Comparison of ENCODE assay signal across 8 mouse cellular contexts in the genomic region with DNA sequence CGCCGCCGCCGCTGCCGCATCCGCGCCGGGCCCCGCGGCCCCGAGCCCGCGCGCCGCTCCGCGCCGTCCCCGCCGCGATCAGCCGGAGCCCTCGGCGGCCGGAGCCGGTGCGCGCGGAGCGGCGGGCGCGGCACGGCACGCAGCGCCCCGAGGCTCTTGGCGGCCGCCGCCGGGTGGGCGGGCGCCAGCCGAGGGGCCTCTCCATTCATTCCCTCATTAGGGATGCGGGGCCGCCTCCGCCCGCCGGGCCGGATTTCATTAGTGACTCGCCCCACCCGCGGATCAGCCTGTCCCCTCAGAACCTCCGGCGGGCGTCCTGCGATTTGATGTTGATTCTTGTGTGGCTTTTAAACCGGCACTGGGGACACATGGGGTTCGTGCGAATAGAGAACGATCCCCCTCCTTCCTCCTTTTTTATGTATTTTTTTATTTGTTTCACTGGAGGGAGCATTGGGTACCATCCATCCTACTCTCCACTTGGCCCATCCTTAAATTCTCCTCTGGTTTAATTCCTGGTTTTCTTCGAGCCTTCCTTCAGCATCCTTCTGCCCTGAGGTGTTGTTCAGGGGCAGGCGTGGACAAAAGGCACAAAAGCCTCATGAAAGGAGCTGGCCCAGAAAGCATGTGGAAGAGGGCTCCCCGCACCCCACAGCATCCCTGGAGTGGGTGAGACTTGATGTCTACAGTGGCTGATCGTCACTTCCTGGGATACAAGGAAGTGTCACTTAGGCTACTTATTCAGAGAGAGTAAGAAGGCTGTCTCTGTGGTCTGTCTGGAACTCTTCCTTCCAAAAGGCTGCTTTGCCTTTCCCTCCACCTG. TPM values are rescaled to one million over a fixed set of nuclear protein-coding genes. Genes with fewer than 3 reads are reported as not detected.
DNase-seq lines count a peak whose midpoint lies in the region; ATAC-seq and TF ChIP-seq lines count a peak whose summit lies in the region.

No protein-coding gene starts in this region.

- H3K79me2 ChIP-seq in heart, adult 2 months (replicated peaks; ENCODE audit: control insufficient read depth, insufficient read depth, low read length) = no peaks in the 10 kb centered on the region

- no peaks in the 10 kb centered on the region for H3K36me3 ChIP-seq in kidney, adult 2 months (ENCODE audit: control insufficient read depth, insufficient read depth, low read length)
- no peaks in the 10 kb centered on the region for H3K36me3 ChIP-seq in heart, adult 2 months (ENCODE audit: control insufficient read depth, insufficient read depth, low read length)
- no peaks in the 10 kb centered on the region for H3K36me3 ChIP-seq in liver, embryonic 12.5 days

- peak overlapping the region; percentile 75 for H3K4me2 ChIP-seq in liver, embryonic 12.5 days

- TF ChIP-seq POLR2A in kidney, adult 2 months (IDR thresholded peaks at IDR 0.05; ENCODE audit: low read depth, low read length) = no peak
- TF ChIP-seq POLR2A in heart, adult 2 months (IDR thresholded peaks at IDR 0.05; ENCODE audit: insufficient read depth, low read depth, low read length) = no peak

- TF ChIP-seq CTCF in kidney, adult 2 months (conservative IDR thresholded peaks at IDR 0.05; ENCODE audit: insufficient read depth, insufficient read length, low read depth, low read length) = no peak
- TF ChIP-seq CTCF in heart, adult 2 months (IDR thresholded peaks at IDR 0.05) = no peak

- no peaks in the 10 kb centered on the region for H3K4me1 ChIP-seq in kidney, adult 2 months (ENCODE audit: control insufficient read depth, insufficient read depth, low read length)
- no peaks in the 10 kb centered on the region for H3K4me1 ChIP-seq in heart, adult 2 months (ENCODE audit: control insufficient read depth, insufficient read depth, low read length)
- 0 out of 2 replicates have a peak, but pooled peaks cover 4% of the 10 kb centered on the region for H3K4me1 ChIP-seq in liver, embryonic 12.5 days

- H3K27me3 ChIP-seq in kidney, adult 2 months (replicated peaks; ENCODE audit: control insufficient read depth, insufficient read depth, low read length) = peaks cover 4% of the 10 kb centered on the region; the same call in 1 of the 2 replicates
- H3K27me3 ChIP-seq in heart, adult 2 months (ENCODE audit: control insufficient read depth, insufficient read depth, low read length) = peaks cover 5% of the 10 kb centered on the region
- H3K27me3 ChIP-seq in liver, embryonic 12.5 days (replicated peaks) = peaks cover 63% of the 10 kb centered on the region

- H3K4me3 ChIP-seq in kidney, adult 2 months (ENCODE audit: insufficient read depth, low read depth, low read length) = peak overlapping the region; percentile 59
- H3K4me3 ChIP-seq in heart, adult 2 months = peak overlapping the region; percentile 45
- peak overlapping the region; percentile 61 for H3K4me3 ChIP-seq in liver, embryonic 12.5 days

- intact Hi-C loops in heart, adult 2 months (cut with DNase I) = no loop called here

- TF ChIP-seq EP300 in heart, adult 2 months (IDR thresholded peaks at IDR 0.05; ENCODE audit: insufficient read depth, low read depth, low read length) = no peak

- peak; percentile 21 for DNase-seq in kidney, adult 2 months
- no peak for DNase-seq in kidney, adult 9 months
- DNase-seq in embryo, embryonic 11.5 days (ENCODE audit: low read depth, low spot score) = peak; percentile 13
- DNase-seq in heart, adult 2 months = peak; percentile 48 to 59
- DNase-seq in kidney, postnatal 14 days = peak; percentile 50
- DNase-seq in ovary, postnatal 10 days (ENCODE audit: low spot score) = peak; percentile 24
- DNase-seq in natural killer cell, adult 2 months (ENCODE audit: low spot score in 2 of 2) = no peak

- peak overlapping the region; percentile 47; the same call in 1 of the 2 replicates for H3K27ac ChIP-seq in kidney, adult 2 months (ENCODE audit: insufficient read depth, low read depth, low read length)
- H3K27ac ChIP-seq in heart, adult 2 months = peak overlapping the region; percentile 10; the same call in 1 of the 2 replicates
- H3K27ac ChIP-seq in liver, embryonic 12.5 days = no peak overlapping the region

- H3K9ac ChIP-seq in heart, adult 2 months (ENCODE audit: low read depth, low read length) = no peak overlapping the region
- H3K9ac ChIP-seq in liver, embryonic 12.5 days = no peak overlapping the region

- H3K9me3 ChIP-seq in liver, embryonic 12.5 days (replicated peaks) = no peaks in the 10 kb centered on the region

- no peak for ATAC-seq in liver, embryonic 12.5 days

- WGBS in kidney, adult 2 months = 25% methylated on average over 65 of the region's 65 CpGs
- 29% methylated on average over 65 of the region's 65 CpGs for WGBS in heart, adult 2 months
- WGBS in liver, embryonic 12.5 days (ENCODE audit: insufficient replicate concordance) = 3% methylated on average over 40 of the region's 65 CpGs

RNA-seq across cellular contexts. Expression of gene Mark1, which starts 0.6 kb away (rescaled TPM):
- 2.2 and 2.6 TPM in 2 replicates for polyA plus RNA-seq in kidney, adult 2 months (2012; rRNA removed)
- 1 to 10 TPM; 6.7 to 7.8 TPM for total RNA-seq in heart, adult 2 months (2021)
- polyA plus RNA-seq in heart, adult 2 months (2012; rRNA removed) = 3.3 and 4.9 TPM in 2 replicates
- polyA plus RNA-seq in liver, embryonic 12.5 days (2016; fragmentation: Nextera tagmentation; extraction: Ambion mirVana) = 0.30 and 0.42 TPM in 2 replicates

Comparison
In these comparisons a context has a peak if more than half of its experiments do, and no peak if none do; other contexts are left out.
1. DNase-seq: peak in kidney, adult 2 months (single experiment), embryo, embryonic 11.5 days (single experiment), heart, adult 2 months (2 of 2), kidney, postnatal 14 days (single experiment) and ovary, postnatal 10 days (single experiment); none in kidney, adult 9 months (single experiment) and natural killer cell, adult 2 months (0 of 2).
2. Peak in every context shown above with its lines, with median percentiles within 50 percentile points of each other: H3K4me3 ChIP-seq.